Mouse (Mus musculus): ENCODE results near the gene Cep128.

The Cep128 gene

GRCm38 (mm10) chr12:91176808-91177526 lies 207.2 kb downstream of the Cep128 start:
- no peak for DNase-seq

GRCm38 (mm10) chr12:91171613-91172012 lies 212.6 kb downstream of the Cep128 start:
- DNase-seq, result no peak

- no peak for DNase-seq
Observed at GRCm38 (mm10) chr12:91161015-91161730, 223.0 kb downstream of the Cep128 start.

- DNase-seq, result no peak
Observed at GRCm38 (mm10) chr12:91158481-91158880, 225.7 kb downstream of the Cep128 start.

GRCm38 (mm10) chr12:91154052-91154451 lies 230.2 kb downstream of the Cep128 start:
- no peak for DNase-seq

GRCm38 (mm10) chr12:91149152-91149551 lies 235.1 kb downstream of the Cep128 start:
- DNase-seq, result no peak

- no peak for DNase-seq
Observed at GRCm38 (mm10) chr12:91134740-91135517, 249.3 kb downstream of the Cep128 start.

GRCm38 (mm10) chr12:91115054-91115453 lies 269.2 kb downstream of the Cep128 start:
- DNase-seq, result no peak

- DNase-seq, result no peak
Observed at GRCm38 (mm10) chr12:91103316-91103715, 280.9 kb downstream of the Cep128 start.

GRCm38 (mm10) chr12:91097869-91098268 lies 286.3 kb downstream of the Cep128 start:
- no peak for DNase-seq

GRCm38 (mm10) chr12:91096197-91096596 lies 288.0 kb downstream of the Cep128 start:
- no peak for DNase-seq

GRCm38 (mm10) chr12:91088271-91088670 lies 295.9 kb downstream of the Cep128 start:
- no peak for DNase-seq

GRCm38 (mm10) chr12:91085967-91086366 lies 298.2 kb downstream of the Cep128 start:
- DNase-seq, result no peak

GRCm38 (mm10) chr12:91075600-91075999 lies 308.6 kb downstream of the Cep128 start:
- no peak for DNase-seq

GRCm38 (mm10) chr12:91070551-91071045 lies 313.6 kb downstream of the Cep128 start:
- DNase-seq, result no peak

- no peak for DNase-seq
Observed at GRCm38 (mm10) chr12:91067083-91067441, 317.1 kb downstream of the Cep128 start.

GRCm38 (mm10) chr12:91066286-91067082 lies 317.7 kb downstream of the Cep128 start:
- no peak for DNase-seq

- DNase-seq, result no peak
Observed at GRCm38 (mm10) chr12:91065423-91065822, 318.8 kb downstream of the Cep128 start.

GRCm38 (mm10) chr12:91064368-91064999 lies 319.7 kb downstream of the Cep128 start:
- DNase-seq, result no peak

GRCm38 (mm10) chr12:91063337-91064015 lies 320.7 kb downstream of the Cep128 start:
- no peak for DNase-seq

- DNase-seq, result no peak
Observed at GRCm38 (mm10) chr12:91062681-91063080, 321.5 kb downstream of the Cep128 start.

Measured in lung, postnatal 14 days (tissue).